ENCODE assay signal across 8 mouse cellular contexts in the genomic region with DNA sequence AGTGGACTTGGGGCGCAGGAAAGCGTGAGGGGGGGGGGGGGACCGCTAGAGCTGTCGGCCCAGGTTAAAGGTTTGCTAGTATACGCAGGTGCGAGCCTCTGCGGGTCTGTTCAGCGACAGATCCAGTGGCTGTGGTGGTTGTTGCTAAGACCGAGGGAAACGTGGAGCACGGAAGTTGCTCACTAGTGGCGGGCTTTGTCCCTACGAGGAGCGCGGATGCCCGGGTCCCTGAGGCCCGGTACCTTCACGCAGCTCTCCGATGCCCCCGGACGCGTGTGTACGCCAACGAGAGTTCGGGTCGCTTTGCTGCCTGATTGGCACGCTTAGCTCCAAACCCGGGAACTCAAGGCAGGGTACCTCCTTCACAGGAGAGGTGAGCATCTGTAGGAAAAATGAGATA. TPM values are rescaled to one million over a fixed set of nuclear protein-coding genes. Genes with fewer than 3 reads are reported as not detected.
A peak's percentile ranks its signal among the peaks of the same experiment; 100 is the strongest.
DNase-seq lines count a peak whose midpoint lies in the region; ATAC-seq lines count a peak whose summit lies in the region.

No protein-coding gene starts in this region.

- H3K9ac ChIP-seq in limb, embryonic 15.5 days = no peak overlapping the region
- no peak overlapping the region for H3K9ac ChIP-seq in stomach, embryonic 14.5 days (replicated peaks; ENCODE audit: low read depth, low read length)

- WGBS in limb, embryonic 15.5 days = 1% methylated on average over 28 of the region's 28 CpGs
- 1% methylated on average over 26 of the region's 28 CpGs for WGBS in stomach, embryonic 14.5 days

- H3K9me3 ChIP-seq in limb, embryonic 15.5 days = no peaks in the 10 kb centered on the region
- H3K9me3 ChIP-seq in stomach, embryonic 14.5 days (ENCODE audit: control insufficient read depth, low read depth, low read length) = no peaks in the 10 kb centered on the region

- ATAC-seq in cerebellum, adult (ENCODE audit: insufficient number of reproducible peaks, low FRiP score, low TSS enrichment) = 0 out of 2 replicates have a peak, but pooled peaks have one; percentile 15
- no peak for ATAC-seq in limb, embryonic 15.5 days (ENCODE audit: insufficient number of reproducible peaks, low FRiP score, low TSS enrichment, low read depth)
- ATAC-seq in stomach, embryonic 14.5 days (ENCODE audit: insufficient number of reproducible peaks, insufficient read depth, low FRiP score, low read depth) = 0 out of 2 replicates have a peak, but pooled peaks have one; percentile 5

- H3K27ac ChIP-seq in limb, embryonic 15.5 days = no peak overlapping the region
- H3K27ac ChIP-seq in stomach, embryonic 14.5 days (ENCODE audit: low read length) = no peak overlapping the region

- peaks cover 36% of the 10 kb centered on the region for H3K27me3 ChIP-seq in limb, embryonic 15.5 days
- peaks cover 19% of the 10 kb centered on the region; the same call in 1 of the 2 replicates for H3K27me3 ChIP-seq in stomach, embryonic 14.5 days (ENCODE audit: control insufficient read depth, insufficient read depth, low read length)

- H3K36me3 ChIP-seq in limb, embryonic 15.5 days = no peaks in the 10 kb centered on the region
- H3K36me3 ChIP-seq in stomach, embryonic 14.5 days (ENCODE audit: control insufficient read depth, insufficient read depth, low read length) = no peaks in the 10 kb centered on the region

- peak overlapping the region; percentile 96 for H3K4me2 ChIP-seq in limb, embryonic 15.5 days
- H3K4me2 ChIP-seq in stomach, embryonic 14.5 days (replicated peaks; ENCODE audit: low read depth, low read length) = peak overlapping the region; percentile 85

- no peak for DNase-seq in cerebellum, adult 11 months
- peak; percentile 29 for DNase-seq in right cerebral cortex, postnatal 4 days
- DNase-seq in right cerebral cortex, postnatal 36 days (ENCODE audit: low spot score in 2 of 2) = no peak
- no peak for DNase-seq in ovary, adult 18-20 months (ENCODE audit: low spot score)
- no peak for DNase-seq in left cerebral cortex, adult 18-20 months (ENCODE audit: low spot score in 2 of 2)

- peaks cover 18% of the 10 kb centered on the region for H3K4me1 ChIP-seq in limb, embryonic 15.5 days
- H3K4me1 ChIP-seq in stomach, embryonic 14.5 days (ENCODE audit: control insufficient read depth, insufficient read depth, low read length) = peaks cover 4% of the 10 kb centered on the region; the same call in 1 of the 2 replicates

- peak overlapping the region; percentile 42 for H3K4me3 ChIP-seq in limb, embryonic 15.5 days
- H3K4me3 ChIP-seq in stomach, embryonic 14.5 days (ENCODE audit: low read depth, low read length) = peak overlapping the region; percentile 33

RNA-seq across cellular contexts. Expression of gene Slco4a1, which starts 0.7 kb away (rescaled TPM):
- 0.78 and 0.99 TPM in 2 replicates for polyA plus RNA-seq in limb, embryonic 15.5 days (2015; fragmentation: Nextera tagmentation; extraction: Ambion mirVana)
- 3.1 and 3.4 TPM in 2 replicates for polyA plus RNA-seq in stomach, embryonic 14.5 days (2014; fragmentation: Nextera tagmentation; extraction: Ambion mirVana)
- 1 to 10 TPM; 1.7 to 2.4 TPM for total RNA-seq in left cerebral cortex, adult 18-20 months (2021)

RNA-seq across cellular contexts. Expression of gene Ntsr1, which starts 43.1 kb away (rescaled TPM):
- 0.32 and 0.43 TPM in 2 replicates for polyA plus RNA-seq in limb, embryonic 15.5 days (2015; fragmentation: Nextera tagmentation; extraction: Ambion mirVana)
- polyA plus RNA-seq in stomach, embryonic 14.5 days (2014; fragmentation: Nextera tagmentation; extraction: Ambion mirVana) = 1.7 and 2.0 TPM in 2 replicates
- total RNA-seq in left cerebral cortex, adult 18-20 months (2021) = 1 to 10 TPM; 6.4 to 8.2 TPM
